8 mouse cellular contexts compared by ENCODE assay signal in genomic region chr4:148676188-148676960, GRCm38 (mm10). TPM values are rescaled to one million over a fixed set of nuclear protein-coding genes. Genes with fewer than 3 reads are reported as not detected.
A peak's percentile ranks its signal among the peaks of the same experiment; 100 is the strongest.
DNase-seq lines count a peak whose midpoint lies in the region; ATAC-seq lines count a peak whose summit lies in the region.

No protein-coding gene starts in this region.

- peaks cover 9% of the 10 kb centered on the region for H3K4me1 ChIP-seq in embryonic facial prominence, embryonic 11.5 days (ENCODE audit: control insufficient read depth, insufficient read depth, low read length)
- peaks cover 35% of the 10 kb centered on the region for H3K4me1 ChIP-seq in intestine, embryonic 15.5 days (replicated peaks)
- peaks cover 25% of the 10 kb centered on the region for H3K4me1 ChIP-seq in liver, embryonic 16.5 days (ENCODE audit: control insufficient read depth, low read depth, low read length)
- H3K4me1 ChIP-seq in neural tube, embryonic 15.5 days, result peaks cover 22% of the 10 kb centered on the region
- H3K4me1 ChIP-seq in forebrain, embryonic 11.5 days (replicated peaks; ENCODE audit: control insufficient read depth, insufficient read depth, low read length), result no peaks in the 10 kb centered on the region; the same call in 1 of the 2 replicates

- 45% methylated on average over 16 of the region's 16 CpGs for WGBS in embryonic facial prominence, embryonic 11.5 days
- WGBS in intestine, embryonic 15.5 days, result 31% methylated on average over 16 of the region's 16 CpGs
- 22% methylated on average over 16 of the region's 16 CpGs for WGBS in liver, embryonic 16.5 days (ENCODE audit: insufficient replicate concordance)
- WGBS in neural tube, embryonic 15.5 days, result 45% methylated on average over 16 of the region's 16 CpGs
- 64% methylated on average over 16 of the region's 16 CpGs for WGBS in forebrain, embryonic 11.5 days

- no peak overlapping the region for H3K4me3 ChIP-seq in embryonic facial prominence, embryonic 11.5 days (ENCODE audit: low read depth, low read length)
- H3K4me3 ChIP-seq in intestine, embryonic 15.5 days (replicated peaks), result no peak overlapping the region
- H3K4me3 ChIP-seq in liver, embryonic 16.5 days (ENCODE audit: low read depth, low read length), result no peak overlapping the region
- no peak overlapping the region for H3K4me3 ChIP-seq in neural tube, embryonic 15.5 days (replicated peaks)
- no peak overlapping the region for H3K4me3 ChIP-seq in forebrain, embryonic 11.5 days (ENCODE audit: low read depth, low read length)

- H3K27ac ChIP-seq in embryonic facial prominence, embryonic 11.5 days (replicated peaks; ENCODE audit: low read depth, low read length), result no peak overlapping the region
- H3K27ac ChIP-seq in intestine, embryonic 15.5 days, result peak overlapping the region; percentile 23; the same call in 1 of the 2 replicates
- H3K27ac ChIP-seq in liver, embryonic 16.5 days (ENCODE audit: low read length), result no peak overlapping the region
- no peak overlapping the region for H3K27ac ChIP-seq in neural tube, embryonic 15.5 days (replicated peaks)
- H3K27ac ChIP-seq in forebrain, embryonic 11.5 days (ENCODE audit: low read depth, low read length), result no peak overlapping the region

- H3K9ac ChIP-seq in embryonic facial prominence, embryonic 11.5 days (replicated peaks; ENCODE audit: low read length), result no peak overlapping the region
- no peak overlapping the region for H3K9ac ChIP-seq in intestine, embryonic 15.5 days
- no peak overlapping the region for H3K9ac ChIP-seq in liver, embryonic 16.5 days (ENCODE audit: low read depth, low read length)
- no peak overlapping the region for H3K9ac ChIP-seq in neural tube, embryonic 15.5 days (replicated peaks)
- no peak overlapping the region; the same call in 1 of the 2 replicates for H3K9ac ChIP-seq in forebrain, embryonic 11.5 days (ENCODE audit: low read length)

- no peaks in the 10 kb centered on the region for H3K9me3 ChIP-seq in embryonic facial prominence, embryonic 11.5 days (replicated peaks; ENCODE audit: control insufficient read depth, low read length)
- no peaks in the 10 kb centered on the region for H3K9me3 ChIP-seq in intestine, embryonic 15.5 days
- H3K9me3 ChIP-seq in liver, embryonic 16.5 days (replicated peaks; ENCODE audit: control insufficient read depth, low read length), result no peaks in the 10 kb centered on the region
- no peaks in the 10 kb centered on the region for H3K9me3 ChIP-seq in neural tube, embryonic 15.5 days (replicated peaks)
- H3K9me3 ChIP-seq in forebrain, embryonic 11.5 days (ENCODE audit: control insufficient read depth, low read length), result no peaks in the 10 kb centered on the region

- no peaks in the 10 kb centered on the region for H3K36me3 ChIP-seq in embryonic facial prominence, embryonic 11.5 days (replicated peaks; ENCODE audit: control insufficient read depth, insufficient read depth, low read depth, low read length)
- no peaks in the 10 kb centered on the region for H3K36me3 ChIP-seq in intestine, embryonic 15.5 days
- no peaks in the 10 kb centered on the region for H3K36me3 ChIP-seq in liver, embryonic 16.5 days (ENCODE audit: control insufficient read depth, insufficient read depth)
- no peaks in the 10 kb centered on the region for H3K36me3 ChIP-seq in neural tube, embryonic 15.5 days
- no peaks in the 10 kb centered on the region for H3K36me3 ChIP-seq in forebrain, embryonic 11.5 days (ENCODE audit: control insufficient read depth, insufficient read depth, low read length)

- no peak overlapping the region for H3K4me2 ChIP-seq in embryonic facial prominence, embryonic 11.5 days (ENCODE audit: low read depth, low read length)
- H3K4me2 ChIP-seq in intestine, embryonic 15.5 days (replicated peaks), result peak overlapping the region; percentile 11; the same call in 1 of the 2 replicates
- no peak overlapping the region for H3K4me2 ChIP-seq in liver, embryonic 16.5 days (ENCODE audit: low read depth, low read length)
- H3K4me2 ChIP-seq in neural tube, embryonic 15.5 days, result 0 out of 2 replicates have a peak overlapping the region, but pooled peaks have one; percentile 9
- H3K4me2 ChIP-seq in forebrain, embryonic 11.5 days (ENCODE audit: low read depth, low read length, severe bottlenecking), result no peak overlapping the region

- ATAC-seq in embryonic facial prominence, embryonic 11.5 days (replicated peaks; ENCODE audit: insufficient number of reproducible peaks, low FRiP score, low TSS enrichment, low read depth), result peak; percentile 30; the same call in 1 of the 2 replicates
- ATAC-seq in intestine, embryonic 15.5 days, result peak; percentile 61
- peak; percentile 12; the same call in 1 of the 2 replicates for ATAC-seq in liver, embryonic 16.5 days (ENCODE audit: low read depth)
- no peak for ATAC-seq in neural tube, embryonic 15.5 days (ENCODE audit: low FRiP score)
- ATAC-seq in forebrain, embryonic 11.5 days (replicated peaks; ENCODE audit: low FRiP score), result no peak

- peak; percentile 85 for DNase-seq in 416B (ENCODE audit: low read depth)
- no peak for DNase-seq in embryonic facial prominence, embryonic 11.5 days (ENCODE audit: low spot score)
- DNase-seq in forebrain, embryonic 11.5 days (ENCODE audit: low spot score), result no peak
- DNase-seq in testis, postnatal 10 days (ENCODE audit: low spot score), result no peak
- DNase-seq in cerebellum, postnatal 36 days, result no peak

- no peaks in the 10 kb centered on the region for H3K27me3 ChIP-seq in embryonic facial prominence, embryonic 11.5 days (ENCODE audit: control insufficient read depth, insufficient read depth, low read length)
- no peaks in the 10 kb centered on the region for H3K27me3 ChIP-seq in intestine, embryonic 15.5 days (replicated peaks)
- no peaks in the 10 kb centered on the region for H3K27me3 ChIP-seq in liver, embryonic 16.5 days (ENCODE audit: control insufficient read depth, insufficient read depth, low read depth, low read length)
- H3K27me3 ChIP-seq in neural tube, embryonic 15.5 days (replicated peaks), result no peaks in the 10 kb centered on the region; the same call in 1 of the 2 replicates
- no peaks in the 10 kb centered on the region for H3K27me3 ChIP-seq in forebrain, embryonic 11.5 days (ENCODE audit: control insufficient read depth, insufficient read depth, low read length)

RNA-seq across cellular contexts. Expression of gene Gm572, which starts 33.3 kb away (rescaled TPM):
- not detected in 2 replicates for polyA plus RNA-seq in embryonic facial prominence, embryonic 11.5 days (2014; fragmentation: Nextera tagmentation; extraction: Ambion mirVana)
- not detected in 2 replicates for polyA plus RNA-seq in intestine, embryonic 15.5 days (2015; fragmentation: Nextera tagmentation; extraction: Ambion mirVana)
- not detected in 2 replicates for polyA plus RNA-seq in liver, embryonic 16.5 days (2015; fragmentation: Nextera tagmentation; extraction: Ambion mirVana)
- not detected in 2 replicates for polyA plus RNA-seq in neural tube, embryonic 15.5 days (2015; fragmentation: Nextera tagmentation; extraction: Ambion mirVana)
- polyA plus RNA-seq in forebrain, embryonic 11.5 days (2014; fragmentation: Nextera tagmentation; extraction: Ambion mirVana), result not detected in 2 replicates

RNA-seq across cellular contexts. Expression of gene Tardbp, which starts 49.6 kb away (rescaled TPM):
- polyA plus RNA-seq in embryonic facial prominence, embryonic 11.5 days (2014; fragmentation: Nextera tagmentation; extraction: Ambion mirVana), result 206 and 240 TPM in 2 replicates
- polyA plus RNA-seq in intestine, embryonic 15.5 days (2015; fragmentation: Nextera tagmentation; extraction: Ambion mirVana), result 272 and 318 TPM in 2 replicates
- 110 and 128 TPM in 2 replicates for polyA plus RNA-seq in liver, embryonic 16.5 days (2015; fragmentation: Nextera tagmentation; extraction: Ambion mirVana)
- 155 and 196 TPM in 2 replicates for polyA plus RNA-seq in neural tube, embryonic 15.5 days (2015; fragmentation: Nextera tagmentation; extraction: Ambion mirVana)
- 225 and 238 TPM in 2 replicates for polyA plus RNA-seq in forebrain, embryonic 11.5 days (2014; fragmentation: Nextera tagmentation; extraction: Ambion mirVana)

Comparison
In these comparisons a context has a peak if more than half of its experiments do, and no peak if none do; other contexts are left out.
1. ATAC-seq: peak in embryonic facial prominence, embryonic 11.5 days (single experiment), intestine, embryonic 15.5 days (single experiment) and liver, embryonic 16.5 days (single experiment); none in neural tube, embryonic 15.5 days (single experiment) and forebrain, embryonic 11.5 days (single experiment).
2. H3K4me2 ChIP-seq: peak in intestine, embryonic 15.5 days (single experiment) and neural tube, embryonic 15.5 days (single experiment); none in embryonic facial prominence, embryonic 11.5 days (single experiment), liver, embryonic 16.5 days (single experiment) and forebrain, embryonic 11.5 days (single experiment).